Mouse (Mus musculus) G1E (cell line): ENCODE results near the gene Parp2. TPM values are rescaled to one million over a fixed set of nuclear protein-coding genes. Genes with fewer than 3 reads are reported as not detected.

ENCODE experiments used
- ATAC-seq: 2 replicates; pipeline ENCODE4 v1.8.0; 2016; ENCODE audit warnings: mild to moderate bottlenecking; ENCODE audit not compliant: insufficient number of reproducible peaks, poor library complexity, low FRiP score, severe bottlenecking; ENCODE audit errors: extremely low read depth
- DNase-seq: peaks from one replicate; pipeline ENCODE4 v3.0.0; 2012; ENCODE audit warnings: low spot score
- H3K27me3 ChIP-seq: 2 replicates; pipeline ENCODE4 v1.6.1; 2012; ENCODE audit warnings: mild to moderate bottlenecking, low read length, inconsistent platforms; ENCODE audit not compliant: insufficient read depth
- H3K36me3 ChIP-seq: replicated peaks from 2 replicates; pipeline ENCODE3; 2012; ENCODE audit warnings: mild to moderate bottlenecking, inconsistent platforms
- H3K4me1 ChIP-seq: 2 replicates; pipeline ENCODE4 v1.6.1; 2012; ENCODE audit warnings: low read depth, low read length, inconsistent platforms, mixed read lengths; ENCODE audit not compliant: insufficient read depth
- H3K4me3 ChIP-seq: 2 replicates; pipeline ENCODE4 v1.5.1; 2012; ENCODE audit warnings: low read depth, mild to moderate bottlenecking, inconsistent platforms, low read length, moderate library complexity, mixed read lengths
- H3K9me3 ChIP-seq: replicated peaks from 2 replicates; pipeline ENCODE4 v1.6.1; 2012; ENCODE audit warnings: inconsistent platforms
- CTCF ChIP-seq: IDR thresholded peaks from 2 replicates; pipeline ENCODE4 v1.5.1; 2012; ENCODE audit warnings: low read depth, low read length, inconsistent platforms, mixed read lengths
- GATA1 ChIP-seq: IDR thresholded peaks from 2 replicates; pipeline ENCODE4 v1.6.1; 2012; ENCODE audit warnings: borderline replicate concordance, low read length, inconsistent platforms, mixed read lengths
- GATA2 ChIP-seq: IDR thresholded peaks from 2 replicates; pipeline ENCODE4 v1.6.1; 2012; ENCODE audit warnings: low read depth, low read length, inconsistent platforms, borderline replicate concordance
- POLR2AphosphoS5 ChIP-seq: IDR thresholded peaks from 2 replicates; pipeline ENCODE4 v1.6.1; 2012; ENCODE audit warnings: low read depth, low read length, inconsistent platforms; ENCODE audit not compliant: insufficient replicate concordance
- TAL1 ChIP-seq: conservative IDR thresholded peaks from 2 replicates; pipeline ENCODE4 v1.6.1; 2012; ENCODE audit warnings: low read depth, low read length, inconsistent platforms, mixed read lengths
- polyA plus RNA-seq: library from polyadenylated mRNA; stranded (reverse); fragments of >175 nt; gene quantifications from 2 replicates; pipeline ENCODE4 v1.2.3, GENCODE M21; 2012
- total RNA-seq, 2 experiments: library from RNA; stranded (forward) in 1 of 2; stranded (reverse) in 1 of 2; fragments of 200-1000 nt in 1 of 2; fragments of >200 nt in 1 of 2; fragmentation: Nextera tagmentation in 1 of 2; gene quantifications; 2 replicates each; pipeline ENCODE4 v1.2.3; 2014 to 2017

Gene Parp2
- total and polyA plus RNA-seq, 3 experiments, result 8.2 to 130 (median 111) TPM

- no peak for TF ChIP-seq GATA1
- peak; percentile 72; the same call in 1 of the 2 replicates for TF ChIP-seq CTCF
- peak within 1 kb of the TSS; percentile 87 for H3K4me3 ChIP-seq
- H3K9me3 ChIP-seq, result no peaks in the 10 kb centered on the region
Measured at GRCm38 (mm10) chr14:50785251-50785637, 22.4 kb upstream of the Parp2 start, which contains the start of gene Ttc5. Gene Ttc5 (minus strand): TSS chr14:50785519.

GRCm38 (mm10) chr14:50788157-50788556 is 19.5 kb upstream of the Parp2 start:
- H3K36me3 ChIP-seq, result peaks cover 49% of the 10 kb centered on the region
- H3K4me1 ChIP-seq, result peaks cover 11% of the 10 kb centered on the region
- ATAC-seq, result no peak
- no peak overlapping the region for H3K4me3 ChIP-seq
- TF ChIP-seq TAL1, result no peak
- TF ChIP-seq GATA1, result no peak
- TF ChIP-seq GATA2, result no peak
- TF ChIP-seq POLR2AphosphoS5, result no peak
- no peak for TF ChIP-seq CTCF
- DNase-seq, result no peak
- no peaks in the 10 kb centered on the region for H3K9me3 ChIP-seq
- H3K27me3 ChIP-seq, result no peaks in the 10 kb centered on the region

More at GRCm38 (mm10) chr14:50785251-50785637, 22.4 kb upstream of the Parp2 start, which contains the start of gene Ttc5:
- DNase-seq (peak; percentile 66), ATAC-seq (peak; percentile 70)
- H3K36me3 ChIP-seq, result peaks cover 47% of the 10 kb centered on the region
- H3K27me3 ChIP-seq, result no peaks in the 10 kb centered on the region
- H3K4me1 ChIP-seq, result peaks cover 16% of the 10 kb centered on the region

DNA sequence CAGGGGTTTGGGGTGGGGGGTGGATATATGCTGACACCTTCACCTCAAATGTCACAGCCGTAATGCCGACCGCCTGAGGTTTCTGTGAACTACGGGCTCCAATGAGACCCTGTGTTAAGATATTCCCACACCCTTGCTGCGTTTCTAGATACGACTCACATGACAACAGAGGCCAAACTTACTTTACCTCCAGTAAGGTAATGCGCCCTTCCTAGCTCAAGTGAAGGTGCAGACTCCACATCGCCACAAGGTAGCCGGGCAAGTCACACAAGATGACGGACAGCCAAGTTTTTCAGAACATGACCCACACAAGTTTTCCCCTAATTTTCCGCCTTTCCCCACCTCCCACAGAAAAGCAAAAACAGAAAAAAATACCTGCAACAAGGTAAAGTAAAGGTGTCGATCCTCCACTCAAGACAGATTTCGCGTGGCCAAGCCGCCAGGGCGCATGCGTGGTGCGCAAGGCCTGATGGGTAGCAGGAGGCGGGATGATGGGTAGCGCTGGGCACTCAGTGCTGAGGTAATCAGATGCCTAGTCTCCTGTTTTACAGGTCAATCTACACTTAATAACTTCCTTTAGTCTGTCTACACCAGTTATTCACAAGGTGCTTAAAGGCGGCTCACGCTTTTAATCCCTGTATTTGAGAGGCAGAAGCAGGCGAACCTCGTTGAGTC is 12.2 kb upstream of the Parp2 start:
- Histone ChIP-seq H3K9me3 (no peaks in the 10 kb centered on the region), H3K36me3 (peaks cover 79% of the 10 kb centered on the region), H3K4me1 (peaks cover 15% of the 10 kb centered on the region), H3K4me3 (no peak overlapping the region), H3K27me3 (no peaks in the 10 kb centered on the region)
- ATAC-seq (no peak), DNase-seq (no peak)
- TF ChIP-seq GATA2, result no peak
- TF ChIP-seq POLR2AphosphoS5, result no peak; the same call in 1 of the 2 replicates
- TF ChIP-seq CTCF, result no peak
- no peak for TF ChIP-seq GATA1
- TF ChIP-seq TAL1, result no peak

DNA sequence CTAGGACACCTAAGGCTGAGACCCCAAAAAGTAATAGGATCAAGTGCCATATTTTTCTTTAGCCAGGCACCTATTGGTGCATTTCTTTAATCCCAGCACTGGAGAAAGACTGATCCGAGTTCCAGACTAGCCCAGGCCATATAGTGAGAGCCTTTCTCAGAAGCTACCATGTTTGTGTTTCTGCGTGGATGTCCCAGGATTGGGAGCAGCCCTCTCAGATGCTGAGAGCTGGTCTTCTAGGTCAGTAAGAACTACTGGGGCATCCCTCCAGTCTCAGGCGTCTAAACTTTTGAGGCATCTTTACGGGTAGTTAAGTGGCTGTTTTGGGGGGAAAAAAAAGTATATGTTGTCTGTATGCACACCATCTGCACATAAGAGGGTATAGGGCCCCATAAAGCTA is 11.7 kb upstream of the Parp2 start:
- Histone ChIP-seq H3K4me3 (no peak overlapping the region), H3K4me1 (peaks cover 18% of the 10 kb centered on the region), H3K27me3 (no peaks in the 10 kb centered on the region), H3K36me3 (peaks cover 79% of the 10 kb centered on the region), H3K9me3 (no peaks in the 10 kb centered on the region)
- TF ChIP-seq CTCF, result no peak
- TF ChIP-seq GATA1, result no peak
- TF ChIP-seq TAL1, result no peak
- TF ChIP-seq POLR2AphosphoS5, result no peak
- TF ChIP-seq GATA2, result no peak
- DNase-seq, result no peak
- ATAC-seq, result no peak

GRCm38 (mm10) chr14:50796464-50796863 is 11.2 kb upstream of the Parp2 start:
- H3K9me3 ChIP-seq, result no peaks in the 10 kb centered on the region
- H3K36me3 ChIP-seq, result peaks cover 80% of the 10 kb centered on the region
- TF ChIP-seq GATA2, result no peak
- no peak for TF ChIP-seq POLR2AphosphoS5
- no peak for TF ChIP-seq TAL1
- TF ChIP-seq CTCF, result no peak
- TF ChIP-seq GATA1, result no peak
- H3K27me3 ChIP-seq, result no peaks in the 10 kb centered on the region
- ATAC-seq (no peak), DNase-seq (no peak)
- H3K4me3 ChIP-seq, result no peak overlapping the region
- H3K4me1 ChIP-seq, result peaks cover 23% of the 10 kb centered on the region

DNA sequence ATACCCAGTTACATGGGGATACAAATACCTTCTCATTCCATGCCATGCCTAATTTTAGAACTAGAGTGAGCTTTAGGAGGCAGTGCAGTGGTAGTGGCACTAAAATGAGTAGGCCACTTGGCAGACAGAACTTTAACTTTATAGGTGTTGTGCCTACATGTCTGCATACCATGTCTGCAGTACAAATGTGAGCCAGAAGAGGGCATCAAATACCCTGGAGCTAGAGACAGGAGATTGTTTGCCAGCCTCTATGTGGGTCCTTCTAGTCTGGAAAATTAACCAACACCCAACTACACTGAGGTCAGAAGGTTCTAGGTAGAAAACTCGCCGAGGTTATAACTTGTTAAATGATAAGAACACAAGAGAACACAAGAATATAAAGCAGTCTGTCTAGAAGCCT is 9.1 kb upstream of the Parp2 start:
- Histone ChIP-seq H3K36me3 (peaks cover 75% of the 10 kb centered on the region), H3K4me1 (peaks cover 38% of the 10 kb centered on the region), H3K4me3 (no peak overlapping the region), H3K27me3 (no peaks in the 10 kb centered on the region), H3K9me3 (no peaks in the 10 kb centered on the region)
- ATAC-seq, result no peak
- peak; percentile 31; the same call in 1 of the 2 replicates for TF ChIP-seq CTCF
- TF ChIP-seq GATA2, result no peak
- no peak for TF ChIP-seq POLR2AphosphoS5
- DNase-seq, result no peak
